Mouse (Mus musculus): ENCODE data around the gene Tspan10.

Tspan10 gene

GRCm38 (mm10) chr11:120457370-120457769 is 14.9 kb downstream of the Tspan10 start:
- no peak for DNase-seq

DNA sequence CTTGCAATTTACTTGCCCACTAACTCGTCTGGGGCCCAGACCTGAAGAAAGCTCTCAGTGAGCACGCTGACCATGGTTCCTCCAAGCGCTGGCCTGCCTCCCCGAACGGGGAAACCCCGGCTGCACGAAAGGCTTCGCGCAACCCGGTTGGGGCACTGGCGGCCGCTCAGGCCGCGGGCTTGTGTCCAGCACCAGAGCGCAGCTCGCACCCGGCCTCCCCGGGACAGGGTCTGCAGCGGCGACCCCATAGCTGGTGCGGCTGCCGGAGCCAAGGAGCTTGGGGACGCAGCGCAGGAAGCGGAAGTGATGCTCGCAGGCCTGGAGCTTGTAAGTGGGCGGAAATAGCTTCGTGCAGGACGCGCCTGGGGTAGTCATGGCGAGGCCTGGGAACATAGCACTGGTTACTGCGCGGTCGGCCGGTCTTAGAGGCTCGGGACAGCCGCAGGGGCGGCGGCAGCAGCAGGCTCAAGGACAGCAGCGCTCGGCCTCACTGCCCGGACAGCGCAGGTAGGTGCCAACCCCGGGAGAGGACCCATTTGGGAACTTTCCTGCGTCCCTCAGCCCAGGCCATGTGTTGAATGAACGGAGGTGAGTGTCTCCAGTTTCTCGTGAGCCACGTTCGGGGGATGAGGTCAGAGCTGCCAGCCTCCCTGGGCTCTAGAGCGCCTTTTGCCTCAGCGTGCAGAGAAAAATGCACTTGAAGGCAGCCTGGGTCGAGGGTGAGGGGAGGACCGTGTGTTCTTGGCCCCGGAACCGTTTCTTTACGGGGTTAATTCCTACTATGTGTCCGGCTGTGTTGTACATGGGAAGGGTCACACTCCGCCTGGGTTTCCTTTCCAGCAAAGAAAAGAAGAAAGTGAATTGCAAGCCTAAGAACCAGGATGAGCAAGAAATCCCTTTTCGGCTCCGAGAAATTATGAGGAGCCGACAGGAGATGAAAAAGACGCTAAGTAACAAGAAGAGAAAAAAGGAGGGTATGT is 15.6 kb downstream of the Tspan10 start, which contains the start of the genes Oxld1 and Ccdc137:
Oxld1 (minus strand) TSS at position 297 of the 980 bp plus-strand sequence.
Ccdc137 (plus strand) TSS at position 344 of the 980 bp plus-strand sequence.
- DNase-seq, result peak; percentile 57

DNA sequence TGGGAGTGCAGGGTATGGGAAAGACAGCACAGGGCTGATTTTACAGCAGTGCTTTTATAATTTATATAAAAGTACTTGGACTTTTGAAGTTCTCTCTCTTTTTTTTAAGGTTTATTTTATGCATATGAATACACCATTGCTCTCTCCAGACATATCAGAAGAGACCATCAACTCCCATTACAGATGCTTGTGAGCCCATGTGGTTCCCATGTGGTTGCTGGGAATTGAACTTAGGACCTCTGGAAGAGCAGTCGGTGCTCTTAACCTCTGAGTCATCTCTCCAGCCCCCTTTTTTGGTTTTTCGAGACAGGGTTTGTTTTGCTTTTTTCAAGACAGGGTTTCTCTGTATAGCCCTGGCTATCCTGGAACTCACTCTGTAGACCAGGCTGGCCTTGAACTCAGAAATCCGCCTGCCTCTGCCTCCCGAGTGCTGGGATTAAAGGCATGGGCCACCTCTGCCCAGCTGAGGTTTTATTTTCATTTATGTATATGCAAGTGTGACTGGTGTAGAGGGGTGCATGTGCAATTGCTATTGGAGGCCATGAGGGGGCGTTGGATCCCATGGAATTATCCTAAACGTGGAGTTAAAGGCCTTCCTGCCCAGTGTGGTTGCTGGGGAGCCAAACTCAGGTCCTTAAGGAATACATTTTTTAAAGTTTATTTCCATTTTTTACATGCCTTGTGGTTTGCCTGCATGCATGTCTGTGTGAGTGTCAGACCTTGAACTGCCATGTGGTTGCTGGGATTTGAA is 16.6 kb downstream of the Tspan10 start:
- no peak for DNase-seq

DNA sequence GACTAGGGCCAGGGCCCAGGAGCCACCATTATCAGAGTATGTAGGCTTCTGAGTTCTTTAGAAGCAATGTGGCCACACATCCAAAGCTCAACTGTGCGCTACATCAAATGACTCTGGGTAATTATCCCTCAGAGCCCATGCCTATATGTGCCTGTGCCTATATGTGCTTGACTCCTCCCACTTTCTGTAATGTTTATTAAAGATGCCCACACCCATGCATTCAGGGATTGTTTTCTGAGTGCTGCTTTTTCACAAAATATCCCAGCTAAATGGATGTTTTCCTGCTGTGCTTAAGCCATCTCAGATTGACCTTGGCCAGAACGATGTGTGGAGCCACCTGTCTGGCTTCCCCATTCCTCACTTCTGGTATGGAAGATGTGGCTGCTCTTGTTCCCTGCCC is 21.1 kb downstream of the Tspan10 start:
- no peak for DNase-seq

GRCm38 (mm10) chr11:120464365-120464764 is 21.9 kb downstream of the Tspan10 start:
- DNase-seq, result no peak

DNA sequence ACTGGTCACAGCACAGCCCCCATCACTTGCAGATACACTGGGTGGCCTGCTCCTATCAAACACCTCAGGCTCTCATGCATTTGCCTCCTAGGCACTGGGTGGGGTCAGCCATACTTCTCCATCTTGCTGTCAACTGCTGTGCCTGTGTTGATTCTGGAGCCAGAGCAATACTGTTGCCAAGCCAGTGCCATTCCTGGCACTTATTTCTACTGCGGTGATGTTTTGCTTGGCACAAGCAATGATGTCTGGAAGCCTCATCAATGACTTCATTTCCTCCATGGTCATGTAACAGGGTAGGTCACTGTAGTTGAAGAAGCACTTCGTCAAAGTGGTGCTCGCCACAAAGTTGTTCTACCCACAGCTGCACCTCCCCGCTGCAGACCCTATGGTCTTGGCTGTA is 23.1 kb downstream of the Tspan10 start:
- no peak for DNase-seq

DNA sequence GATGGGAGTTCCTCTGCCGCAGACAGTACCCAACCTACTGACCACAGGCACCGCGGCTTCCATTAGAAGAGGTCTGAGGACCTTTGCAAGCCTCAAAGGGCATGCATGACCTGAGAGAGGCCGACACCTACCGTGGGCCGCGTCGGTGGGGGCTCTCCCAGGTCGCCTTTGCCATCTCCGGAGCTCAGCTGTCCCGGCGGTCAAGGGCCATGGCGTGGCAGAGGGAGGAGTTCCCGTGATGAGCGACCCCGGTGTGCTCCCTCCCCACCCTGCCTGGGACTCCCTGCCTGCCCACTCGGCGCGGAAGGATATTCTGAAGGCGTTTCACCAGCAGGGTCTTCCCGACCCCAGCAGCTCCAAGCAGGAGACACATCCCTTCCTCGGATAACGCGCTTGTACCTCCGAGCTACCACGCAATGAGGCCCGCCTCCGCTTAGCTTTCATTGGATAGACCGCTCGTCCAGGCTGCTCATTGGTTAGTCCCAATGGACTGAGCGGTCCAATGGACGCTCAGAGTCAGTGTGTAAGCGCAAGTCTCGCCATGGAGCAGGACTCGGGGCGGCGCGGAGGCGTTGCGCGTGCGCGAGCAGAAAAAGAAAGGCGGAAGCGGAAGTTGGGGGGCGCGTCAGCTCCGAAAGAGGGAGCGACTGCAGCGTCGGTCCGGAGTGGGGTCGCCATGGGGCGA is 24.7 kb downstream of the Tspan10 start, which contains the start of gene Arl16:
Arl16 (minus strand) TSS at position 557 of the 685 bp plus-strand sequence.
- peak; percentile 88 for DNase-seq

DNA sequence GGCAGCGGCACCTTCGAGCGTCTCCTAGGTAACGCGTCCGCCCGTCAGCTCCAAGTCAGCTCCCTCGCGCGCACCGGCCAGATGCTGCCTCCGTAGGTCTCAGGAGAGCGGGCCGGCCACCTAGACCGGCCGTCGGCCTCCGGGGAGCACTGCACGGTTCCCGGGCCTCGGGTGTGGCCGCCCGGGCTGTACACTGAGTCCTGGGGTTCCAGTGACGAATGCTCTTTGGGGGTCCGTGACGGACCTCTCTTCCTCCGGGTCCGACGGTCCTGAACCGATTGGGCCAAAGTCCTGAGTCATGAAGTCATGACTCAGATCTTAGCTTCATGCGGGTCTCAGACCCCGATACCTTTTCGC is 25.3 kb downstream of the Tspan10 start:
- DNase-seq, result no peak

GRCm38 (mm10) chr11:120472052-120472451 is 29.6 kb downstream of the Tspan10 start:
- no peak for DNase-seq

- DNase-seq, result no peak
Measured at GRCm38 (mm10) chr11:120483448-120483934, 41.0 kb downstream of the Tspan10 start.

DNA sequence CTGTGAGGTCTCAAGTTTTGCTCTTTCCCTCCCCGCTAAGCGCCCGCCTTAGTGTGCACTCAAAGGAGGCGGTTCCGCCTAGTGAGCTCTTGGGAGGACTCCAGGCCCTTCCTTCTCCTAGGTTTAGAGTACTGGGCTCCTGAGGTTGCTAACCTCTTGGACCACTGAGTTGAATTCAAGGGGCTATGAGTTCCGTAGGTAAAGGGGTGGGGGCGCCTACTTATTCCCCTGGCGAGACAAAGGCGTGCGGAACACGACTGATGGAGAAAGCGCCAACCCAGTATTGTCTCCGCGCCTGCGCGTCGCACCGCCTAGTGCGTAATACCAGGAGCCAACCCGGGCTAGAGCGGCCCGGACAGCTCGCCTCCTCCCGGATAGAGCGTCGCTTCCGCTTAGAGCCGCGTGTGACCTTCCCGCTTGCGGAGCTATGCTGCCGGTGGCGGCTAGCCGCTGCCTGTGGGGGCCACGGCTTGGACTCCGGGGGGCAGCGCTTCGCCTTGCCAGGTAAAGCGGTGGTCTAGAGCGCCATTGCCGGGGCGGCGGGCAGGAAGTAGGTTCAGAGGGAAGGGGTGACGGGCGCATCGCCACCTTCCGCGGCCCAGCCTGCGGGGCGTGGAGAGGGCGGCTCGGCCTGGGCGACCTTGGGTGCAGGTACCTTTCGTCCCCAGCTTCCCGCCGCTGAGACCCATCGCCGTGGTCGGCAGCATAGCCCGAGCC is 42.0 kb downstream of the Tspan10 start, which contains the start of gene Mrpl12:
Mrpl12 (plus strand) TSS at position 349 of the 717 bp plus-strand sequence.
- peak; percentile 84 for DNase-seq

- DNase-seq, result no peak
Measured at GRCm38 (mm10) chr11:120485251-120485650, 42.8 kb downstream of the Tspan10 start.

GRCm38 (mm10) chr11:120488516-120488915 is 46.1 kb downstream of the Tspan10 start:
- DNase-seq, result no peak

DNA sequence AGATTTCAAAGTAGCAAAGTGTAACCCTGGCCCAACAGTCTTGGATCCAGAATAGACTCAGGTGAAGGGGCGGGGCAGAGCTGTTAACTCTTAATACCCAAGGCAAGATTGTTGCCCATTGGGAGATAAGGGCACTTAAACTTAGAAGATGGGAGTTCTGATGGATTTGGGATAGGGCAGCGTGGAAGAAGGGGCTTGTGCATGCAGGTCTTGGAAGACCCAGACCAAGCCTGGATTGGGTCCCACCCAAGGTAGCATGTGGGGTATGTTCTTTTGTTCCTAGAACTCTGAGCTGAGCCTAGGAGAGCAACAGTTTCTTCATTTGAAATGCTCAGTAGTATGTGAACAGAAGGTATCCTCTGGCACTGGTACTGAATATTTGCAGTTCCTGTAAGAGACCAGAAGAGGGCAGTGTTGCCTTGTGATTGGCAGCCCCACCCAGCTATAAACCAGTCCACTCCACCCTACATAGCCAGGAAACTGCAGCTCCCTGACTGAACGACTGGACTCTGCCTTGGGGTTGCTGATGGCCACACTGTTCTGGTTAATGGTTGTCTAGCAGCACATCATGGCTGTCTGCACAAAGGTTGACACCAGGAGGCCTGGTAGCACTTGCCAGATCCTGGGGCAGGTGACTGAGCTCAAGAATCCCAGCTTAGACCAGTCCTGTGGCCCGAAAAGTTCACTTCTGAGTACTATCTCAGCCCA is 46.8 kb downstream of the Tspan10 start:
- peak; percentile 63 for DNase-seq

- DNase-seq, result no peak
Measured at GRCm38 (mm10) chr11:120490291-120491046, 48.0 kb downstream of the Tspan10 start.

GRCm38 (mm10) chr11:120491317-120492023 is 49.0 kb downstream of the Tspan10 start, which contains the start of gene Slc25a10:
Gene Slc25a10, plus strand, starts transcription at chr11:120491840.
- DNase-seq, result peak; percentile 83

- DNase-seq, result no peak
Measured at GRCm38 (mm10) chr11:120492024-120492877, 49.8 kb downstream of the Tspan10 start.

- DNase-seq, result no peak
Measured at GRCm38 (mm10) chr11:120492878-120493203, 50.4 kb downstream of the Tspan10 start.

- DNase-seq, result no peak
Measured at GRCm38 (mm10) chr11:120493351-120493750, 50.9 kb downstream of the Tspan10 start.

All from cerebellum, adult 11 months (tissue).